Mouse (Mus musculus) ZHBTc4 (cell line): ENCODE results near the gene Rsph10b.

Source experiments
- DNase-seq: peaks from one replicate; pipeline ENCODE4 v3.0.0-alpha.2; 2011; ENCODE audit warnings: low read depth, low spot score

Rsph10b gene

GRCm38 (mm10) chr5:143933875-143934274 is 1.0 kb downstream of the Rsph10b start:
- peak; percentile 25 for DNase-seq

- DNase-seq, result no peak
These were observed 3.3 kb downstream of the Rsph10b start for GRCm38 (mm10) chr5:143936156-143936555.

- DNase-seq, result peak; percentile 15
These were observed 8.8 kb downstream of the Rsph10b start for GRCm38 (mm10) chr5:143941588-143941987.

GRCm38 (mm10) chr5:143943231-143944125 is 10.6 kb downstream of the Rsph10b start:
- no peak for DNase-seq

- DNase-seq, result peak; percentile 13
These were observed 15.5 kb downstream of the Rsph10b start for GRCm38 (mm10) chr5:143948361-143948760.

GRCm38 (mm10) chr5:143950016-143950415 is 17.2 kb downstream of the Rsph10b start:
- DNase-seq, result no peak

GRCm38 (mm10) chr5:143957101-143957500 is 24.3 kb downstream of the Rsph10b start:
- DNase-seq, result no peak

GRCm38 (mm10) chr5:143959551-143959950 is 26.7 kb downstream of the Rsph10b start:
- DNase-seq, result no peak

- no peak for DNase-seq
These were observed 28.3 kb downstream of the Rsph10b start for GRCm38 (mm10) chr5:143961176-143961575.

- DNase-seq, result no peak
These were observed 32.9 kb downstream of the Rsph10b start for GRCm38 (mm10) chr5:143965586-143966345.

- DNase-seq, result no peak
These were observed 33.8 kb downstream of the Rsph10b start for GRCm38 (mm10) chr5:143966671-143967070.

GRCm38 (mm10) chr5:143972628-143973027 is 39.8 kb downstream of the Rsph10b start:
- DNase-seq, result no peak

- DNase-seq, result peak; percentile 84
These were observed 42.2 kb downstream of the Rsph10b start for GRCm38 (mm10) chr5:143974931-143975630.

GRCm38 (mm10) chr5:143975631-143975933 is 42.7 kb downstream of the Rsph10b start:
- no peak for DNase-seq

GRCm38 (mm10) chr5:143976232-143976631 is 43.4 kb downstream of the Rsph10b start:
- DNase-seq, result no peak

GRCm38 (mm10) chr5:143976726-143977431 is 44.0 kb downstream of the Rsph10b start:
- no peak for DNase-seq

GRCm38 (mm10) chr5:143980858-143981257 is 48.0 kb downstream of the Rsph10b start:
- DNase-seq, result peak; percentile 24

- DNase-seq, result no peak
These were observed 49.5 kb downstream of the Rsph10b start for GRCm38 (mm10) chr5:143982361-143982760.

- no peak for DNase-seq
These were observed 52.5 kb downstream of the Rsph10b start for GRCm38 (mm10) chr5:143985381-143985780.

GRCm38 (mm10) chr5:143987596-143987995 is 54.8 kb downstream of the Rsph10b start:
- DNase-seq, result no peak

- no peak for DNase-seq
These were observed 56.2 kb downstream of the Rsph10b start for GRCm38 (mm10) chr5:143989046-143989445.
